Mouse (Mus musculus): Measurements from ENCODE around the gene Gm45062. TPM values are rescaled to one million over a fixed set of nuclear protein-coding genes. Genes with fewer than 3 reads are reported as not detected.

The Gm45062 gene
- polyA plus RNA-seq, 1 experiment = not detected

DNA sequence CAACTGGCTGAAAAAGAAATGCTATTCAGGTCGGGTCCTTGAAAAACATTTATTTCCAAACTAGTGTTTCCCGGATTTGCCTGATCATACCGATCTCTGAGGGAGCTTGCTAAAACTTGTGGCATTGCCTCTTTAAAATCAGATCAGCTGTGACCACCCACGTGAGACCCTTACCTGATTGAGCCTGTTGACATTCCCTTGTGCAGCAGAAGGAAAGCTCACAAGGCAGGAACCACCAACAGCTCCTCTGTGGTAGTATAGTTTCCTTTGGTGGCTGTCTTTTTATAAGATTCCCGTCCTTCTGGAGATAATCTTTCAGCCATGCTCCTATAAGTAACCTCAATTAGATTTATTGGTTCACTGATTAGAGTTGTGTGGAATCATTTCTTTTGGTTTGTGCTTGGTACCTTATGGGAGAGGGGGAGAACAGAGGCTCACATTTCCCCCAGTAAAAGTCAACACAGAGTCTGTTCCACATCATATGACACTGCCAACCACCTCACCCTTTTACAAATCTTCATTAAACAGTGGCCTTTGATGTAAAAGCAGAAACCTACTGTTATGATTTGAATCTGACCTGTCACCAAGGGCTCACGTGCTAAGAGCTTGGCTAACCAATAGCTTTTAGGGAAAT is 238.1 kb downstream of the Gm45062 start:
- H3K36me3 ChIP-seq (ENCODE audit: control insufficient read depth) = no peaks in the 10 kb centered on the region
- no peak for TF ChIP-seq TAL1 (IDR thresholded peaks at IDR 0.05; ENCODE audit: low read length)
- no peak for TF ChIP-seq GATA1 (IDR thresholded peaks at IDR 0.05; ENCODE audit: low read length)
- H3K9me3 ChIP-seq (ENCODE audit: control insufficient read depth, low read length) = no peaks in the 10 kb centered on the region
- H3K4me1 ChIP-seq (ENCODE audit: control insufficient read depth) = no peaks in the 10 kb centered on the region
- H3K27me3 ChIP-seq (ENCODE audit: control insufficient read depth) = peaks cover 18% of the 10 kb centered on the region
- H3K4me3 ChIP-seq (replicated peaks) = no peak overlapping the region

DNA sequence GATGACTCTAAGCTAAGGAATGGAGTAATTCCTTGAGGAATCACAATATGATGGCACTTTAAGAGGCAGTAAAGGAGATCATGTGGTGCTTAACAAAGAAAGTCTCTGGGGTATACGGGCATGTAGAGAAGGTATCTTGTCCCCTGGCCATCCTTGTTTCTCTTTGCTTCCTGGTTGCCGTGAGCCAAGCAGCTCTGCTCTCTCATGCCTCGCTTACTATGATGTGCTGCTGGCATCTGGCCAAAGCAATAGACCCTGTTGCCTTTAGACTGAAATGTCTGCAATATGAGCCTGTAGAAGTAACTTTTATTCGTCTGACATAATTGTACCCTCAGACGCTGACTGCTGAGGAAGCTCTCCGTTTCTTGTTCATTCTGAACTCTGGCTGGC is 238.6 kb downstream of the Gm45062 start:
- Histone ChIP-seq H3K27me3 (ENCODE audit: control insufficient read depth) (peaks cover 23% of the 10 kb centered on the region), H3K9me3 (ENCODE audit: control insufficient read depth, low read length) (no peaks in the 10 kb centered on the region), H3K4me1 (ENCODE audit: control insufficient read depth) (no peaks in the 10 kb centered on the region), H3K36me3 (ENCODE audit: control insufficient read depth) (no peaks in the 10 kb centered on the region), H3K4me3 (replicated peaks) (no peak overlapping the region)
- TF ChIP-seq TAL1 (IDR thresholded peaks at IDR 0.05; ENCODE audit: low read length) (no peak), GATA1 (IDR thresholded peaks at IDR 0.05; ENCODE audit: low read length) (no peak)

DNA sequence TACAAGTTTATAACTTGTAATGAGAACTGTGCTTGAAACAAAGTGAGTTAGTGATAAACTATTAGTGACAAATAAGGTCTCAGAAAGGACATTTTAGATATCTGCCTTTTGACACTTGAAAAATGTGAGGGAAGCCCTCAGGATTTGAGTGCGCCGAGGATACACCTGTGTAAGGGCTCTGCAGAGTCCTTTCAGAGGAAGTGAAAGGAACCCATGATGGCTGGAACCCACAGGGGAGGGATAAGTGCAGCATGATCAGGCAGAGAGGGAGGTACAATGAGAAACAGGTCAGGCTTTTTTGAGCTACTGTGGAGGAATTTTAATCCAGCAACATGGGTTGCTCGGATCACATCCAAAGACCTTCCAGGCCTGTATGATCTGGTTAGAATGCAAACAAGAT is 239.7 kb downstream of the Gm45062 start:
- H3K4me1 ChIP-seq (ENCODE audit: control insufficient read depth) = no peaks in the 10 kb centered on the region
- peaks cover 23% of the 10 kb centered on the region for H3K27me3 ChIP-seq (ENCODE audit: control insufficient read depth)
- H3K36me3 ChIP-seq (ENCODE audit: control insufficient read depth) = no peaks in the 10 kb centered on the region
- H3K4me3 ChIP-seq (replicated peaks) = no peak overlapping the region
- no peaks in the 10 kb centered on the region for H3K9me3 ChIP-seq (ENCODE audit: control insufficient read depth, low read length)
- no peak for TF ChIP-seq TAL1 (IDR thresholded peaks at IDR 0.05; ENCODE audit: low read length)
- no peak for TF ChIP-seq GATA1 (IDR thresholded peaks at IDR 0.05; ENCODE audit: low read length)

DNA sequence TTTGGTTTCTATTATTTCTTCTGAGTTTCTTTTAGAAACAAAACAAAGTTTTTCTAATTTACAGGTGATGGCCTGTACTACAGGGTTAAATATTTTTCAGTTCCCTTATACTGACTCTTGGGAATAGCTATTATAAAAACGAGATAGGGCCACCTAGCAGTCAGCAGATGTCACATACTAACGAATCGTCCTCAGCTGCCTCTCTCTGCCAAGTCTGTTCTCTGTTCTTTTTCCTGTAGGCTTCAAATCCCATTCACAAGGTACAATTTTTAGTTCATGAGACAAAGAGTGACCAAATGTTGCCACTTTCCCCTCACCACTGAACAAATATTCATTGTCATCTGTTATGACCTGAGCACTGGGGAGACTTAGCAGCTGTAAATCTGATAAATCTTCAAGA is 244.7 kb downstream of the Gm45062 start:
- Histone ChIP-seq H3K36me3 (ENCODE audit: control insufficient read depth) (no peaks in the 10 kb centered on the region), H3K9me3 (ENCODE audit: control insufficient read depth, low read length) (no peaks in the 10 kb centered on the region), H3K4me3 (replicated peaks) (no peak overlapping the region), H3K4me1 (ENCODE audit: control insufficient read depth) (peaks cover 17% of the 10 kb centered on the region), H3K27me3 (ENCODE audit: control insufficient read depth) (peaks cover 15% of the 10 kb centered on the region)
- TF ChIP-seq TAL1 (IDR thresholded peaks at IDR 0.05; ENCODE audit: low read length) = no peak
- TF ChIP-seq GATA1 (IDR thresholded peaks at IDR 0.05; ENCODE audit: low read length) = no peak

DNA sequence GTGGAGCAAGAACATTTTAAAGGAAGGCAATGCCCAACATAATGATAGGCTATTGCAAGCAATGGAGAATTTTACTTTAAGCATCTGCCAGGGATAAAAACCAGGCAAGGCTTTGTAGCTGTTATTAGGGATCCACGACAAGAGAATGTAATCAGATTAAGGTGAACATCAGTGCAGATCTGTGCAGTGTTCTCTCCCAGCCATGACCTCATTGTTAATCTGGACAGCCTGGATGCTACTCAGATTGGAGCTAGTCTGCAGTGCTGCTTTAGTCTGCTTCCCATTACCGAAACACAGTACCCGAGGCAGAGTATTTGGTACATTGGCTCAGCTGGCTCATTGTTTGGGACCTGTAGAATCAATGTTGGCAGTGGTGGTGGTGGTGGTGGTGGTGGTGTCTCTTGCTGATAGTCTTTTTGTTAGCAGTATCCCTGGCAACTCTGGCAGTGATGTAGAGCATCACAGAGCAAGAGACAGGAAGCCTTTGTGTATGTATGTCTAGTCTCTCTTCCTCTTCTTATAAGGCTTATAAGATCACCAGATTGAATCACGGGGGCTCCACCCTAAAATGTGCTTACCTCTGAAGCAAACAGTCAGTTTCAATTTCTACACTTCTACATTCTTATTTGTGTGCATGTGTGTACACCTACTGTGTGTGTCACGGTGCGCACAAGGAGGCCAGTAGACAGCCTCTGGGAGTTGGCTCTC is 245.4 kb downstream of the Gm45062 start:
- Histone ChIP-seq H3K4me3 (replicated peaks) (no peak overlapping the region), H3K27me3 (ENCODE audit: control insufficient read depth) (peaks cover 15% of the 10 kb centered on the region), H3K36me3 (ENCODE audit: control insufficient read depth) (no peaks in the 10 kb centered on the region), H3K4me1 (ENCODE audit: control insufficient read depth) (peaks cover 17% of the 10 kb centered on the region), H3K9me3 (ENCODE audit: control insufficient read depth, low read length) (no peaks in the 10 kb centered on the region)
- no peak for TF ChIP-seq TAL1 (IDR thresholded peaks at IDR 0.05; ENCODE audit: low read length)
- TF ChIP-seq GATA1 (IDR thresholded peaks at IDR 0.05; ENCODE audit: low read length) = no peak

DNA sequence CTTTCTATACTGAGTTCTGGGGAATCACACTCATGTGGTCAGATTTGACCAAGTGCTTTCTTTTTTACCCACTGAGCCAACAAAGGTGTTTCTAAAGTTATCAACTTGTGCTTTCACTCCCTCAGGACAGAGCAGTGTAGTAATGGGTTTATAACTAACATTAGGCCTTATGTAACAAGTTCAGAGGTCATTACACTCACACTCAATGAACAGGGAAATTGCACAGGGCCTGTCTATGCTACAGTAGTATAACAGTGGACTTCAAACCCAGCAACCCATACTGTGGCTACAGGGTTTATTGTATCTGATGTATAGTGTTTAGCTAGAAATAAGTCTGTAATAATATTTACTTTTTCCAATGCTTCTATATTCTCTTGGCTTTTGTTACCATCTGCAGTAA is 247.4 kb downstream of the Gm45062 start:
- Histone ChIP-seq H3K27me3 (ENCODE audit: control insufficient read depth) (peaks cover 24% of the 10 kb centered on the region), H3K9me3 (ENCODE audit: control insufficient read depth, low read length) (no peaks in the 10 kb centered on the region), H3K36me3 (ENCODE audit: control insufficient read depth) (peaks cover 4% of the 10 kb centered on the region), H3K4me3 (replicated peaks) (no peak overlapping the region), H3K4me1 (ENCODE audit: control insufficient read depth) (peaks cover 33% of the 10 kb centered on the region)
- no peak for TF ChIP-seq GATA1 (IDR thresholded peaks at IDR 0.05; ENCODE audit: low read length)
- no peak for TF ChIP-seq TAL1 (IDR thresholded peaks at IDR 0.05; ENCODE audit: low read length)

DNA sequence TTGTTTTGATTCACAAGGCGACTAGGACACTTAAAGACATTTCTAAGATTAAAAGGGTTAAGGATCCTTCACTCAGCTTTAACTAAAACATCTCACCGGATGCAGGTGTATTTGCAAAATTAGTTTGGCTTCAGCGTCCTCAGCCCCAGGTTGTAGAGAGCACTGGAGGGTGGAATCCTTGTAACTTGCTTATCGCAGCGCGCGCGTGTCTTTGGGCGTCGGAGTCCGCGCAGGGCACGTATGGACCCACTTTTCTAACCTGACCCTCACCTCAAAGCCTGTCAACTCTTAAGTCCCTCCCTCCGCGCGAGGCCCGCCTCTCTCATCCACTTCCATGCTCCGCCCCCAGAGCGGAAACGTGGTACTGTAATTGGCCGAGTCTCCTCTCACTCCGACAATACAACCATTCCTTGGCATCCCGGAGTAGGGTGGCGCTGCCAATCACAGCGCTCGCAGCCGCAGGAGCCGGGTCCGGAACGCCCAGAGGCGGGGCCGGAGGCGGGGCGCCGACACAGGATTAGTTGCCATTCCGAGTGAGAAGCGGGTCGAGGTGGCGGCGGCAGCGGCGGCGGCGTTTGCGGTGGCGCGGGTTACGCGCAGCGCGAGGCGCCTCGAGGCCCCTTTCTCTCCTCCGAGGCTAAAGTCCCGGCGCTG is 249.8 kb downstream of the Gm45062 start:
- peak overlapping the region; percentile 93 for H3K4me3 ChIP-seq (replicated peaks)
- no peaks in the 10 kb centered on the region for H3K9me3 ChIP-seq (ENCODE audit: control insufficient read depth, low read length)
- no peak for TF ChIP-seq TAL1 (IDR thresholded peaks at IDR 0.05; ENCODE audit: low read length)
- TF ChIP-seq GATA1 (IDR thresholded peaks at IDR 0.05; ENCODE audit: low read length) = no peak
- H3K36me3 ChIP-seq (ENCODE audit: control insufficient read depth) = peaks cover 17% of the 10 kb centered on the region
- peaks cover 45% of the 10 kb centered on the region for H3K4me1 ChIP-seq (ENCODE audit: control insufficient read depth)
- H3K27me3 ChIP-seq (ENCODE audit: control insufficient read depth) = peaks cover 29% of the 10 kb centered on the region

DNA sequence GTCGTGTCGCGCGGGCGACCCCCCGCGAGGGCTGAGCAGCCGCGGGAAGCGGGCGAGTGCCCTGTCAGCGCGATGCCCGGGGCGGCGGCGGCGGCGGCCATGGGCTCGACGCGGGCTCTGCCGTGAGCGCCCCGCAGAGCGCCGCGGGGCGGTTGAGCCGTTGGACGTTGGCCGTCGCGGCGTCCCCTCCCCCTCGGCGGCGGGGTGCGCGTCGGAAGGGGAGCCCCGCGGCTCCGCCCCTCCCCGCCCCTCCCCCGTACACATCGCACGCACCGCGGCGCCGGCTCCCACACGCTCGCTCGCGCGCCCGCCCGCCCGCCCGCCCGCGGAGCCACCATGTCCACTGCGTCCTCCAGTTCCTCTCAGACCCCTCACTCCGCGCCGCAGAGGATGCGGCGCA is 250.3 kb downstream of the Gm45062 start, which contains the start of gene Glcci1:
Glcci1 (plus strand) TSS at position 50 of the 400 bp plus-strand sequence.
- TF ChIP-seq GATA1 (IDR thresholded peaks at IDR 0.05; ENCODE audit: low read length) (no peak), TAL1 (IDR thresholded peaks at IDR 0.05; ENCODE audit: low read length) (no peak)
- peaks cover 29% of the 10 kb centered on the region for H3K27me3 ChIP-seq (ENCODE audit: control insufficient read depth)
- H3K4me3 ChIP-seq (replicated peaks) = peak within 1 kb of the TSS; percentile 93
- peaks cover 17% of the 10 kb centered on the region for H3K36me3 ChIP-seq (ENCODE audit: control insufficient read depth)
- H3K9me3 ChIP-seq (ENCODE audit: control insufficient read depth, low read length) = no peaks in the 10 kb centered on the region
- peaks cover 45% of the 10 kb centered on the region for H3K4me1 ChIP-seq (ENCODE audit: control insufficient read depth)

All from erythroblast, embryonic 14.5 days (primary cell).